Mouse (Mus musculus): ENCODE data around the gene Pfdn4. TPM values are rescaled to one million over a fixed set of nuclear protein-coding genes. Genes with fewer than 3 reads are reported as not detected.
"Not testable (repeated sequence)": the region's sequence is repeated elsewhere in the genome, so short reads cannot be mapped to it uniquely, and the experiment has no call there.

The Pfdn4 gene
- 10 to 100 TPM in 1 of 2 experiments, 1 to 10 TPM in 1; 8.5 to 12.0 TPM for total RNA-seq (2021)
- long read RNA-seq, experiment 1, transcript Pfdn4-201 (4 exons, 935 nt), result major isoform, 7 of 7 reads
- long read RNA-seq, experiment 1, partial matches to known transcripts, result 0 of 7 reads
- long read RNA-seq, experiment 1, other reads (novel, unspliced or antisense), result 0 of 7 reads
- long read RNA-seq, experiment 2, transcript Pfdn4-201 (4 exons, 935 nt), result major isoform, 9 of 9 reads
- long read RNA-seq, experiment 2, partial matches to known transcripts, result 0 of 9 reads
- long read RNA-seq, experiment 2, other reads (novel, unspliced or antisense), result 0 of 9 reads

DNA sequence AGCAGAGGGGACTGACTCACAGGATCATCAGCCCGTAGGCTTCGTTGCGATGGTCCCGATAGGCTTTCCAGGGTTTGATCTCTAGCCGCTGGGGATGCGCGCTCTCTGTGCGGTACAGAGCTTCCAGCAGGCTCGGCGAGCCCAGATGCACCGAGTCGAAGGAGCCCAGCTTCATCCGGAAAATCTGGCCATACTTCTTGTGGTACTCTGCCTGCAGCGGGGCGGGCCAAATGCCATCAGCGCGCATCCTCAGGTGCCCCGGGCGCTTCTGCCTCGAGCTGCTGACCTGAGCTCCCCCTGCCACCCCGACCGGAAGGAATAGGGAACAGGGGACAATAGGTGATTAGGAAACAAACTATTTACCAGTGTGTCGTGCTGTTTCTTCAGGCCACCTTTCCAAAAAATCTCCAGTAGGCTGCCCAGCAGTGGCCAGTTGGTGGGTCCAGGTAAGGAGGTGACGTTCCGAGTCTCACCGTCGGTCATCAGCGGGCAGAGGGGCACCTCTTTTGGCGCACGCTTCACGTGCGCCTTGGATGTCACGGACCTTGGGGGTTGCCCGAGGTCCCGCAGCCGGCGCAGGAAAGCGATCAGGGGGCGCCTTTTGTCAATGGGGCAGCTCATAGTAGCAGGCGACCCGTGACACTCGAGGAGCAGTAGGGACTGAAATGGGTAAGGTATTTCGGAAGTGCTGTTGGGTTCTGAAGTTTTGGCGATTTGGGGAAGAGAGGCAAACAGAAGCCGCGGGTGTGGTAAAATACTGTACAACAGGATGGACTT, at the start of gene Pfdn4:
Gene Pfdn4 (plus strand): TSS at position 275 of the 777 bp plus-strand sequence.
- DNase-seq, result peak; percentile 22 to 24

DNA sequence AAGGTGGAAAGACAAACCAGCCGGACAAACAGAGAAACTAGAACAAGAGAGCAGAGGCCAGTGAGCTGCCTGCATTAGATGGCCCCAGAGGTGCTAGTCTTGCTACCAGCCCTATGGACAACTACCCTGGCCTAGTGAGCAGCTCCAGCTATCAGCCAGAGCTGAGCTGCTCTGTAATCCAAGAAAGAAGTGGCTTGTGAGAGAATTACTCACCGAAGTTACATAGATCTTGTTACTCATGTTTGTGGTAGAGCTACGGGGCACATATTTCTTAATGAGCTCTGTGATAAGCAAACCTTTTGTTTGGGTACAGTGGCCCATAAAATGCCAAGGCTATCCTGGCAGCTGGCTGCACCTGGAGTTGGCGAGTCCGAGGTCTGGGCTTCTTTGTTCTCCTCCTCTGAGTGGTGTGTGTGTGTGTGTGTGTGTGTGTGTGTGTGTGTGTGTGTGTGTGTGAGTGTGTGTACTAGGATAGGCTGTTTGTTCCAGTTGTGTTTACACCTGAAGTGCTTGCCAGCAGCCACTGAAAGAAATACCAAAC, 49.3 kb upstream of the Pfdn4 start:
- DNase-seq, result no peak
- intact Hi-C loops (cut with DNase I), result no loop called here

More for the DNA sequence above, at the start of gene Pfdn4:
- intact Hi-C loops (cut with DNase I), result no loop called here

GRCm38 (mm10) chr2:170447651-170448050, 48.6 kb upstream of the Pfdn4 start:
- intact Hi-C loops (cut with DNase I), result no loop called here
- DNase-seq, result no peak

DNA sequence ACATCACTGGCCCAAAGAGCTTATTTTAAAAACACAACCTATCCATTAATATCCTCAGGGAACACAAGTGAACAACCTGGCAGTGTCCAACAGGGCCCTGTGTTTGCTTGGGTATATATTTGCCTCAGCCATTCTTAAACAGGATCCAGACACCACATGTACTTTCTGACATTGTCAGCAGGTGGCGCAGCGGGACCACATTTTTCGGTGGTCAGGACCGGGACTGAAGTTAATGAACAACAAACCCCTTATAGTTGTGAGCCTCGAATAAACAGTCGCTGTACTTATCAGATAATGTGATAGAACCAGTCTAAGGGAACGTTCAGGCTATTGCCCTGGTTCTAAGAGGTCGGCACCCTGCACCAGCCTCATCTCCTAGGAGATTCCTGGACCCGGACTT, 45.3 kb upstream of the Pfdn4 start:
- DNase-seq, result peak; percentile 82 to 87
- intact Hi-C loops (cut with DNase I), result loop anchor here (1.0 to 10.0 kb wide), 2 partner anchors 56 to 424 kb away; no protein-coding TSS in a partner anchor

DNA sequence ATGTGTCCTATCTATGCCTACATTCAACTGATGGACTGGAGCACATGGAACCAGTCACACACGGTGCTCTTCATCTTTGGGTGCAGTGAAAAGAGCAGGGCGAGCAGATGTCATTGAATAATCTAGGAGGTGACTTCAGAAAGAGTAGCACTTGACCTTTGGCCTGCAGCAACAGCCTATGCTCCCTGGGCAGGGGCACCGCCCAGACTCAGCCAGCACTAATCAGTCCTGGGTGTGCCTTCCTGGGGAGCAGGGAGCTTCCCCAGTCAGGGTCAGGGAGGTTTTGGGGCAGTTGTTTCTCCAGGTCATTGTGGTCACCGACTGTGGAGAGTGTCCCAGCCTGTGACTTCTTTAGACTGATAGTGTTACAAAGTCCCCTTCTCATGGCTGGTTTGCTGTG, 42.4 kb upstream of the Pfdn4 start:
- not testable (repeated sequence) for DNase-seq
- intact Hi-C loops (cut with DNase I), result loop anchor here (10.0 kb wide), 1 partner anchor 421 kb away; no protein-coding TSS in a partner anchor

- intact Hi-C loops (cut with DNase I), result loop anchor here (10.0 kb wide), 1 partner anchor 416 kb away; no protein-coding TSS in a partner anchor
- no peak for DNase-seq
Measured at GRCm38 (mm10) chr2:170459183-170459582, 37.0 kb upstream of the Pfdn4 start.

DNA sequence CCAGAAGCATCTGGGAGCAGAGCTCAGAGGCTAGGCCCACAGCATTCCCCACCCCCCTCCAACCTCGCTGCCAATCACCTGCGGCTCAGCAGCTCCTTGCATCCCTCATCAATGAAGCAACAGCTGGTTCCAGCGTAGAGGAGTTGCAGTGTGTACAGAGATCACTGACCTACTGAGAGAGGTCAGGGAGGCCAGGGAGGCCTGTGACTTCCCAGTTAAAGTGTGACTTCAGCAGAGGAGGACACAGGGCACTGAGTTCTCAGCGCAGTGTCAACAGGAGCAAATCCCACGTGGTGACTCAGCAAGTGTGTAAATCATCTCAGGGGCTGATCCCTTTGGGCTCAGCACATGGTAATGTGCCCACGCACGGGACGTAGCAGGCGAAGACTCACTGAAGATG, 36.4 kb upstream of the Pfdn4 start:
- intact Hi-C loops (cut with DNase I), result loop anchor here (10.0 kb wide), 1 partner anchor 415 kb away; no protein-coding TSS in a partner anchor
- DNase-seq, result no peak

GRCm38 (mm10) chr2:170461652-170462051, 34.6 kb upstream of the Pfdn4 start:
- intact Hi-C loops (cut with DNase I), result no loop called here
- DNase-seq, result no peak

DNA sequence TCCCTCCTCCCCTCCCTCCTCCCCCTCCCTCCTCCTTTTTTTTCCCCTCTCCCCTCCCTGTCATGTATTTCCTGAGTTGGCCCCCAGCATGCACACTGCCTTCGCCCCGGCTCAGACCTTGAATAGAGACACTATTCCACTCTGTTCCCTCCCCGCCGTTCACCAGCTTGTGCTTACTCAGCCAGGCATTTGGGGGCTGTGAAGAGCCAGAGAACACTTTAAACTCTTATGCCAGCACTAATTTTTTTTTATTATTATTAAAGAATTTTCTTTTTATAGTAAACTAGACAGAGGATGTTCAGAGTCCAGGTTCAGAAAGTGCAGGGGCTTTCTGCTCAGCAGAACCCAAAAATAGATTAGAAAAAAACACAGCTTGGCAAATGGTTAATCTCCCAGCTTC, 31.4 kb upstream of the Pfdn4 start:
- intact Hi-C loops (cut with DNase I), result no loop called here
- DNase-seq, result no peak

DNA sequence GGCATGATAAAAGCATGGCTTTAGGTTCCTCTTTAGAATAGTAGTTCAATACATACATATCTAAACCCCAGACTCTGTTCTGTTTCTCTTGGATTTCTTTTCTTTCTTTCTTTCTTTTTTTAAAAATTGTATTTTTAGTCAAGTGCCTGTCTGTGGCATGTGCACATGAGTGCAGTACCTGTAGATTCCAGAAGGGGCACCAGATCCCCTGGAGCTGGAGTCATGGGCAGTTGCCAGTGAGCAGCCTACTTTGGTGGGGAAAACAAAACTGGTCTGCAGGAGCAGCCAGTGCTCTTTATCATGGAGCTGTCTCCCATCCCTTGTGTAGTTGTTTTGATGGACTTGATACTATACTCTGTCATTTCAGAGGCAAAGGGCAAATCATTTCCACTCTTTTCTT, 28.2 kb upstream of the Pfdn4 start:
- intact Hi-C loops (cut with DNase I), result no loop called here

GRCm38 (mm10) chr2:170469616-170470308, 26.5 kb upstream of the Pfdn4 start:
- intact Hi-C loops (cut with DNase I), result no loop called here
- peak; percentile 19 to 55 for DNase-seq

More for the DNA sequence above, 28.2 kb upstream of the Pfdn4 start:
- DNase-seq, result peak; percentile 5 to 31

- DNase-seq, result no peak
- intact Hi-C loops (cut with DNase I), result no loop called here
Measured at GRCm38 (mm10) chr2:170470591-170470990, 25.6 kb upstream of the Pfdn4 start.

- DNase-seq, result no peak
- intact Hi-C loops (cut with DNase I), result no loop called here
Measured at GRCm38 (mm10) chr2:170474125-170474524, 22.1 kb upstream of the Pfdn4 start.

- intact Hi-C loops (cut with DNase I), result no loop called here
- DNase-seq, result no peak
Measured at GRCm38 (mm10) chr2:170475164-170475563, 21.1 kb upstream of the Pfdn4 start.

- peak; percentile 14 to 43 for DNase-seq
- intact Hi-C loops (cut with DNase I), result no loop called here
Measured at GRCm38 (mm10) chr2:170476215-170476614, 20.0 kb upstream of the Pfdn4 start.

DNA sequence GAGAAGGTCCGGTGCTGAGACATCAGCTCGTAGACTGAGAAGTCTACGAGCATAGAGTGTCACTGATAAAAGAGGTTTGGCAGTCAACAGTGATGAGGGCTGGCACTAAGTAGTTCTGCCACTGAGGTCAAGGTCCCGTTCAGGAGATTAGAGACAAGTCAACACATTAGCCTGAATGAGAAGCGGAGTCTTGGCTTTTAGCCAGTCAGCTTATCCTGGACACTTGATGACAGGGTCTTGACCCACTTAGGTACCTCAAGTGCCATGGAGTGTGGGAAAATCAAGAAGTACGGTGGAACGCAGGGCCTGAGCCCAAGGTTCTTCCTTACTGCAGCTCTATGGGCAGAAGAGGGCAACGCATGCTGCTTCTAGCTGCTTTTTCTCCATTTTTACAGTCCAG, 19.6 kb upstream of the Pfdn4 start:
- DNase-seq, result no peak
- intact Hi-C loops (cut with DNase I), result no loop called here

- intact Hi-C loops (cut with DNase I), result no loop called here
Measured at GRCm38 (mm10) chr2:170482019-170482540, 14.1 kb upstream of the Pfdn4 start.

GRCm38 (mm10) chr2:170483914-170484313, 12.3 kb upstream of the Pfdn4 start:
- intact Hi-C loops (cut with DNase I), result no loop called here
- DNase-seq, result no peak

More at GRCm38 (mm10) chr2:170482019-170482540, 14.1 kb upstream of the Pfdn4 start:
- no peak for DNase-seq

DNA sequence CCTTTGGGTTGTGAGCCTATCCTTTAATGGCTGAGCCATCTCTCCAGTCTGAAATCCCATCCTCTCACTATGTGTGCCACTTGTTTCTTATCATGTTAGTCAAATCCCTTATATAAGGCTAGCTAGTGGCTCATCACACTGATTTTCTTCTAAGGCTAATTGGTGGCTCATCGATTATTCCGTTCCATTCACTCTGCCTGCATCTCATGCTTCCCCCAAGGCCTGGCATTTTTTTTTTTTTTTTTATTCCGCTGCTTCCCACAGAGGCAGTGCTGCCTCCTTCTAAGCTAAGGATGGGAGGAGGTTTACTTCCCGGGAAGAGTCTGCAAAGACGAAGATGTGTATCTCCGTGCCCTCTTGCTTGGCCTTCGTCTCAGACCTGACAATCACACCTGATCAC, 9.0 kb upstream of the Pfdn4 start:
- intact Hi-C loops (cut with DNase I), result no loop called here
- no peak for DNase-seq

DNA sequence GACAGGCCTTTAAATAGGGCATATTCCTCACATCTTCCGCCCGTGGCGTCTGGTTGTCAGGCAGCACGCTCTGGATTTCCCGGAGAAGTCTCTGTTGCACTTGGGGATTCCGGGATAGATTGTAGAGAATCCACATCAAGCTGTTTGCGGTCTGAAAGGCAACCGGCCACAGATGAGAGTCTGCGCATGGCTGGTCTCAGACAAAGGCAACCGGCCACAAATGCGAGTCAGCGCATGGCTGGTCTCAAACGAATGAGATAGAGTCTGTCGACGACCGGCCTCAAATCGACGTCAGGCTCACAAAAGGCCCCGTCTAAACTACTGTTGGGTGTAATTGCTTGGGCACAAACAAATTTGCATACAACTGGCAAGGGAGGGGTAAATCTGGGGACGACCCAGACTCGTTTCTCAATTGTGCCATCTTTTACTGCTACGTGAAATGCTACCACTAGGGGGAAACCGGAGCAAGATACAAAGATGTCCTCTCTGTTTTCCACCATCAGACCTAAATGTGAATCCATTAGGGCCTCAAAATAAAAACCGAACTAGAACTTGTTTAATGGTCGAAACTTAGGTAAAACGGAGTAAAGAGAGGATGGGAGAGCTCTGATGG, 8.2 kb upstream of the Pfdn4 start:
- DNase-seq, result peak in 1 of 2 experiments; percentile 23
- intact Hi-C loops (cut with DNase I), result loop anchor here (2.0 kb wide), 1 partner anchor 19 kb away; no protein-coding TSS in a partner anchor
